Mouse (Mus musculus): ENCODE measurements around the gene Sec11a.
"Not testable (repeated sequence)": the region's sequence is repeated elsewhere in the genome, so short reads cannot be mapped to it uniquely, and the experiment has no call there.

DNA sequence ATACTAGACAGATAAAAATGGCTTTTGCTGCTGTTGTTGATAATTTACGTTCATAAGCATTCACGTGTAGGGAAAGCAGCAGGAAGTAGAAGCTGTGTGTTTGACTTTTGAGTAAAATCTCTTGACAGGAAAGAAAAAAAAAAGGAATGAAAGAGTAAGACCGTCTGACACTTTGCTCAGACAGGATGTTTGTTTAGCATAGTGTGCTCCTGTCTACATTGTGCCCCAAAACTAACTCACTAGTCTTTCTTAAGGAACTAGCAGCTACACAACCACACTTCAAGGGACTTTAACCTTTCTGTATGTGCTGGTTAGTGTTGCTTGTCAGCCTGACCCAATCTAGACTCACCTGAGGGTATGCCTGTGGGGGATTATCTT lies 26.0 kb upstream of the Sec11a start:
- TF ChIP-seq CTCF (IDR thresholded peaks at IDR 0.05; ENCODE audit: extremely low read depth, insufficient read depth, insufficient read length, insufficient replicate concordance); POLR2A (IDR thresholded peaks at IDR 0.05; ENCODE audit: low read depth, low read length): not testable (repeated sequence)

Data from spleen, adult 2 months (tissue).